Comparison of ENCODE assay signal across 8 mouse cellular contexts in genomic region chr2:5090385-5090784, GRCm38 (mm10). TPM values are rescaled to one million over a fixed set of nuclear protein-coding genes. Genes with fewer than 3 reads are reported as not detected.
A peak's percentile ranks its signal among the peaks of the same experiment; 100 is the strongest.
DNase-seq lines count a peak whose midpoint lies in the region; ATAC-seq and TF ChIP-seq lines count a peak whose summit lies in the region.
"Not testable (repeated sequence)": the region's sequence is repeated elsewhere in the genome, so short reads cannot be mapped to it uniquely, and the experiment has no call there.

No protein-coding gene starts in this region.

- TF ChIP-seq POLR2A in heart, adult 2 months (IDR thresholded peaks at IDR 0.05; ENCODE audit: insufficient read depth, low read depth, low read length) = not testable (repeated sequence)

- H3K79me2 ChIP-seq in heart, adult 2 months (replicated peaks; ENCODE audit: control insufficient read depth, insufficient read depth, low read length) = not testable (repeated sequence)

- TF ChIP-seq EP300 in heart, adult 2 months (IDR thresholded peaks at IDR 0.05; ENCODE audit: insufficient read depth, low read depth, low read length) = not testable (repeated sequence)

- 62% methylated on average over 4 of the region's 4 CpGs for WGBS in heart, adult 2 months
- whole genome bisulfite sequencing in midbrain, embryonic 12.5 days = 85% methylated on average over 3 of the region's 4 CpGs

- H3K4me1 ChIP-seq in heart, adult 2 months (ENCODE audit: control insufficient read depth, insufficient read depth, low read length); midbrain, embryonic 12.5 days: not testable (repeated sequence)

- not testable (repeated sequence) for H3K4me3 ChIP-seq in heart, adult 2 months; left cerebral cortex, adult 2 months; midbrain, embryonic 12.5 days

- not testable (repeated sequence) for H3K27ac ChIP-seq in heart, adult 2 months; left cerebral cortex, adult 2 months; midbrain, embryonic 12.5 days (replicated peaks)

- DNase-seq in 416B (ENCODE audit: low read depth) (peak; percentile 56), R1 (ENCODE audit: low read depth, low spot score) (peak; percentile 57)
- peak; percentile 62 for DNase-seq in embryo, embryonic 10.5 days (ENCODE audit: low spot score)
- not testable (repeated sequence) for DNase-seq in heart, adult 2 months
- peak; percentile 6 for DNase-seq in kidney, adult 18-20 months
- DNase-seq in left cerebral cortex, adult 2 months (ENCODE audit: extremely low spot score in 1 of 2, low spot score in 2 of 2) = peak in 1 of 2 experiments; percentile 47
- peak; percentile 52 to 58 for DNase-seq in right cerebral cortex, adult 2 months (ENCODE audit: low spot score in 2 of 2)

- H3K9me3 ChIP-seq in midbrain, embryonic 12.5 days = not testable (repeated sequence)

- TF ChIP-seq CTCF in heart, adult 2 months (IDR thresholded peaks at IDR 0.05) = peak; percentile 63
- TF ChIP-seq CTCF in left cerebral cortex, adult 2 months (IDR thresholded peaks at IDR 0.05) = peak; percentile 64

- not testable (repeated sequence) for H3K4me2 ChIP-seq in midbrain, embryonic 12.5 days (replicated peaks)

- intact Hi-C loops in heart, adult 2 months (cut with DNase I) = not testable (repeated sequence)
- intact Hi-C loops in left cerebral cortex, adult 2 months (cut with DNase I) = loop anchor here (5.0 kb wide), 2 partner anchors 72 to 307 kb away; no protein-coding TSS in a partner anchor

- not testable (repeated sequence) for H3K27me3 ChIP-seq in heart, adult 2 months (ENCODE audit: control insufficient read depth, insufficient read depth, low read length); midbrain, embryonic 12.5 days

- not testable (repeated sequence) for H3K9ac ChIP-seq in heart, adult 2 months (ENCODE audit: low read depth, low read length); midbrain, embryonic 12.5 days (replicated peaks)

- H3K36me3 ChIP-seq in heart, adult 2 months (ENCODE audit: control insufficient read depth, insufficient read depth, low read length); midbrain, embryonic 12.5 days: not testable (repeated sequence)

- 0 out of 2 replicates have a peak, but pooled peaks have one; percentile 38 for ATAC-seq in midbrain, embryonic 12.5 days (ENCODE audit: low FRiP score, low read depth)

RNA-seq across cellular contexts. Expression of gene Optn, which starts 26.5 kb away (rescaled TPM):
- 10 to 100 TPM; 76.3 to 100.0 TPM for total RNA-seq in heart, adult 2 months (2021)
- 16.5 and 18.6 TPM in 2 replicates for polyA plus RNA-seq in heart, adult 2 months (2012; rRNA removed)
- total RNA-seq in left cerebral cortex, adult 2 months (2021) = 10 to 100 TPM; 16.7 to 20.4 TPM
- polyA plus RNA-seq in midbrain, embryonic 12.5 days (2016; fragmentation: Nextera tagmentation; extraction: Ambion mirVana) = 3.3 and 4.2 TPM in 2 replicates

RNA-seq across cellular contexts. Expression of gene Ccdc3, which starts 47.2 kb away (rescaled TPM):
- 1 to 10 TPM; 3.9 to 4.0 TPM for total RNA-seq in heart, adult 2 months (2021)
- polyA plus RNA-seq in heart, adult 2 months (2012; rRNA removed) = 5.0 and 6.6 TPM in 2 replicates
- total RNA-seq in left cerebral cortex, adult 2 months (2021) = 10 to 100 TPM; 14.2 to 19.4 TPM
- 3.7 and 7.3 TPM in 2 replicates for polyA plus RNA-seq in midbrain, embryonic 12.5 days (2016; fragmentation: Nextera tagmentation; extraction: Ambion mirVana)
